Mouse (Mus musculus): ENCODE results near the gene Hsd3b6.
"Not testable (repeated sequence)": the region's sequence is repeated elsewhere in the genome, so short reads cannot be mapped to it uniquely, and the experiment has no call there.

Hsd3b6 gene

DNA sequence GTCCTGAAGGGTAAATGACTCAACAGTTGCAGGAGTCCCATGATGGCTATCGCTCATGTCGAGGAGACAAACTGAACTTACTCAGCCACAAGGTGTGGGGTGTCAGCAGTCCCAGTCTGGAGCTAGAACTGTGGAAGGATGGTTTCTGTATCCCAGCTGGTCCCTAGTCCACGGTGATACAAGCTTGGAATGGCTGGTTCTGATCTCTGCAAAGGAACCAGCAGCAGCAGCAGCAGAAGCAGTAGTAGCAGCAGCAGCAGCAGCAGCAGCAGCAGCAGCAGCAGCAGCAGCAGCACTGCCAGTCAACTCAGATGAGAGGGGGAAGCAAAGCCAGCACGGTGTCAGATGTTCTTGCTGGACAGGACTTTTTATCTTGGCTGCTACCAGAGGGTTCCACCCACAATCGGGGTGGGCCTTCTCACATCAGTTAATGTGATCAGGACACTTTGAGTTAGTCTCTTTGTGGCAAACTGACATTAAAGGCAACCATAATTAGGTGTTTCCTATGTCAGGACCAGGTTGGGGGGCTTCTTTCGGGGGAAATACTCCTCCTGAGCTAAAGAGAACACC, at the start of gene Hsd3b6:
Gene Hsd3b6 (minus strand): TSS at position 343 of the 570 bp plus-strand sequence.
- DNase-seq (ENCODE audit: low read depth): no peak

GRCm38 (mm10) chr3:98862800-98863199, 48.6 kb upstream of the Hsd3b6 start:
- DNase-seq (ENCODE audit: low read depth): no peak

GRCm38 (mm10) chr3:98859576-98859975, 45.3 kb upstream of the Hsd3b6 start, which contains the start of gene Hsd3b1:
Gene Hsd3b1, minus strand, starts transcription at chr3:98859794.
- DNase-seq (ENCODE audit: low read depth): no peak

DNA sequence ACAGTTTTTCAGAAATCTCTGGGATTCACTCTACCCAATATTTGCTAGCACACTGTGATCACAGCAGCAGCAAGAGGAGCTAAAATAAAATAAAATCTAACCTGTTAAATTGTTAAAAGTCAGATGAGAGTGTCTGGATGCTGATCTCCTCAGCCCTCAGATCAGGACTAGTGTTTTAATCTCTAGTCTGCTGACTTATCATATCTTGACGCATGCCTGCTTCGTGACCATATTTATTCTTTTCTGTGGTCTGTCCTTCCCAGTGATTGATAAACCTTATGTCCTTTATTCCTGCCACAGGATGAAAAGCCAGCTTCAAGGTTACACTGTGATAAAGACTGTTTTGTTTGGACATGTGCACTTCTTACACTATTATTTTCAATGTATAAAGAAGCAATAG, 43.8 kb upstream of the Hsd3b6 start:
- DNase-seq (ENCODE audit: low read depth): no peak

- no peak for DNase-seq (ENCODE audit: low read depth)
Measured at GRCm38 (mm10) chr3:98856892-98857291, 42.6 kb upstream of the Hsd3b6 start.

GRCm38 (mm10) chr3:98855160-98855559, 40.9 kb upstream of the Hsd3b6 start:
- no peak for DNase-seq (ENCODE audit: low read depth)

DNA sequence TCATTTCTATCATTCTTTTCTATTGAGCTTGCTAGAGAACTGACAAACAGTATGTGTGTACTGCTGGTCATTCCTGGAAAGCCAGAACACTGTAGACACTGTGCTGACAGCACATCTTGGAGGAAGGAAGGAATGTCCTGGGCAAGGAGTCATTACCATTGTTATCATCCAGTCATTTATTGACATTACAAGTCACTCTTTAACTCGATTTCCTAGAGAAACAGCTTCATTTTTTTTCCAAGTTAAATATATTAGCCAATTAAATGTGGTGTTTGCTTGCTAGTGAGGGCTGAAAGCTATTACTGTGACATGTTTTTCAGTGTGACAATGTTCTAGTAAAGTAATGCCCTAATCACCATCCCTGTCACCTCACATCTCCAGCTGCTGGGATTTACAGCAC, 39.4 kb upstream of the Hsd3b6 start:
- no peak for DNase-seq (ENCODE audit: low read depth)

GRCm38 (mm10) chr3:98853051-98853450, 38.8 kb upstream of the Hsd3b6 start:
- no peak for DNase-seq (ENCODE audit: low read depth)

GRCm38 (mm10) chr3:98852631-98853030, 38.4 kb upstream of the Hsd3b6 start:
- no peak for DNase-seq (ENCODE audit: low read depth)

DNA sequence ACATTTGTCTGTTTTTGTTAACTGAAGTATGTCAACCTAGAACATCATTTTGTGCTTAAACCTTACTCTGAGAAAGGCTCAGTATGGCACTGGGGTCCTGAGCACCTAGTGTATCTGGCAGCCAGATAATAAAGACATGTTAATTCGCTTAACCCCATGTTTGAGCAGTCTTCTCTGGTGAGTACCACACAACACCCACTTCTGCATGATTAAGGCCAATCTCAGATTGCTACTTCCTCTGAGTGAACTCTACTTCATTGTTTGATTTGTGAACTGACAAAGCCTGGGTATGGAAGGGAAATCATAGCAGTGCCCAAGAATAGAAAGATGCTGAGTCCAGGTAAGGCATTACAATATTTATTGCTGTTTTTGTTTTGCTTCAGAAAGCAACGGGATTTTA, 37.6 kb upstream of the Hsd3b6 start:
- no peak for DNase-seq (ENCODE audit: low read depth)

- DNase-seq (ENCODE audit: low read depth): no peak
Measured at GRCm38 (mm10) chr3:98850262-98850661, 36.0 kb upstream of the Hsd3b6 start.

- DNase-seq (ENCODE audit: low read depth): no peak
Measured at GRCm38 (mm10) chr3:98848898-98849297, 34.7 kb upstream of the Hsd3b6 start.

DNA sequence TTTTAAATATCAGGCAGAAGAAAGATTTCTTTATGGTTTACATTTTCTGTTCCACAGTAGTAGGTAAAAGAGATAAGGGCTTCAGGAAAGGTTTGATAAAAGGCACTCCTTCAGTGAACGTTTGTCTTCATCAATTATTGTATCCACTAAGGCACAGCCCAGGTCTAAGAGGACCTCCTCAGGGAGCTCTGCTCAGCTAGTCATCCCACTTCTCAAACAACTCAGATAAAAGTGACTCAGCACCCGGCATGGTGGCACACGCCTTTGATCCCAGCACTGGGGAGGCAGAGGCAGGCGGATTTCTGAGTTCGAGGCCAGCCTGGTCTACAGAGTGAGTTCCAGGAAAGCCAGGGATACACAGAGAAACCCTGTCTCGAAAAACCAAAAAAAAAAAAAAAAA, 1.6 kb downstream of the Hsd3b6 start:
- not testable (repeated sequence) for DNase-seq (ENCODE audit: low read depth)

GRCm38 (mm10) chr3:98805032-98805431, 9.2 kb downstream of the Hsd3b6 start:
- DNase-seq (ENCODE audit: low read depth): not testable (repeated sequence)

DNA sequence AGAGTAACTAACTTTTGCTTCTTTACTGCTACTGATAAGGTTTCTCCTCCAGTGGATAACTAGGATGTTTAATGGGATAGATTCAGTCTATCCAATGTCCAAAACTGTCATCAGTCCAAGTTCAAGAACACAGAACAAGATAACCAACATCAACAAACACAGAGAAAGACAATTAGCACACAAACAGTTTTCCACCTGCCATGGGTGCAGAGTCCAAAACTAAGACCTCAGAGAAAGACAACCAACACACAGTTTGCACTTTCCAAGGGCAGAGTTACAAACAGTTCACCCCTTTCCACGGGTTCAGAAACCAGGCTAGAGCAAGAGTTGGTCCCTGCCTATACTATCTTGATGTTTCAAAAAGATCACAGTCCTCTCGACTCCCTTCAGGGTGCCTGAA, 27.7 kb downstream of the Hsd3b6 start:
- DNase-seq (ENCODE audit: low read depth): no peak

- DNase-seq (ENCODE audit: low read depth): no peak
Measured at GRCm38 (mm10) chr3:98782181-98782868, 31.9 kb downstream of the Hsd3b6 start.

DNA sequence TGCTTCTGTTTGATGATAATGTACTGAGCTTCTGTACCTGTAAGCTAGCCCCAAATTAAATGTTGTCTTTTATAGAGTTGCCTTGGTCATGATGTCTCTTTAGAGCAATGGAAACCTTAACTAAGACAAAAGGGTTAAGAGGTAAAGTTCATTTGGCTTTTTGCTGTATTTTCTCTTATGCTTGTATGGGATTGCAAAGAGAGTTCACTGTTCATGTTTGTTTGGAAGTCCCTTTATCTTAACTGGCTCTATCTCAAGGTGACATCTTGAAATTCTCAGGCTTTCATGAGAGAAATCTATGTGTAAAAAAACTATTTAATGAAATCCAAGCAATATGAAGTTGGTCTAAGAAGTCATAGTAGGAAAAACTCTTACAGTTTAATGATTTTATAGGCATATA, 33.3 kb downstream of the Hsd3b6 start:
- no peak for DNase-seq (ENCODE audit: low read depth)

- DNase-seq (ENCODE audit: low read depth): no peak
Measured at GRCm38 (mm10) chr3:98764155-98764554, 50.1 kb downstream of the Hsd3b6 start.

GRCm38 (mm10) chr3:98756836-98757235, 57.4 kb downstream of the Hsd3b6 start:
- DNase-seq (ENCODE audit: low read depth): no peak
